Mouse (Mus musculus) thymus, postnatal 25 days (tissue): ENCODE data around the gene Dnajc3.

ENCODE experiments used
- DNase-seq: peaks from one replicate; pipeline ENCODE4 v3.0.0; 2022

Dnajc3 gene

DNA sequence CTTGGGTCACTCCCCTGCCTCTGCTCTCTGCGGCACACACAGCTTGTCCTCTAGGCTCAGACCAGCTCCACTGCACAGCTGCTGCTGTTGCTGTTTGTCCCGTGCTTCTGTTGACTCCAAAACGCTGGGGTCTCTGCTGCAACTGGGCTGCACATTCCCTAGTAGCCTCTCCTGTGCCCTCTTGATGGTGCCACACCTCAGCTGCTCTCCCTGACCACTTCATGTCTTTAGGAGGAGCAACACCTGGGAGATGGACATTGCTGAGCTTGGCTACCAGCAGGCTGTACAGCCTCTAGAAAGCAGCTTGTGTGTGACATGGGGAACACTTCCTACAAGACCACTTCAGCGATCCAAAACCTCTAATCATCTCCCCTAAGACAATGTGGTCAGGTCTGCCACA lies 46.4 kb downstream of the Dnajc3 start:
- DNase-seq, result no peak

DNA sequence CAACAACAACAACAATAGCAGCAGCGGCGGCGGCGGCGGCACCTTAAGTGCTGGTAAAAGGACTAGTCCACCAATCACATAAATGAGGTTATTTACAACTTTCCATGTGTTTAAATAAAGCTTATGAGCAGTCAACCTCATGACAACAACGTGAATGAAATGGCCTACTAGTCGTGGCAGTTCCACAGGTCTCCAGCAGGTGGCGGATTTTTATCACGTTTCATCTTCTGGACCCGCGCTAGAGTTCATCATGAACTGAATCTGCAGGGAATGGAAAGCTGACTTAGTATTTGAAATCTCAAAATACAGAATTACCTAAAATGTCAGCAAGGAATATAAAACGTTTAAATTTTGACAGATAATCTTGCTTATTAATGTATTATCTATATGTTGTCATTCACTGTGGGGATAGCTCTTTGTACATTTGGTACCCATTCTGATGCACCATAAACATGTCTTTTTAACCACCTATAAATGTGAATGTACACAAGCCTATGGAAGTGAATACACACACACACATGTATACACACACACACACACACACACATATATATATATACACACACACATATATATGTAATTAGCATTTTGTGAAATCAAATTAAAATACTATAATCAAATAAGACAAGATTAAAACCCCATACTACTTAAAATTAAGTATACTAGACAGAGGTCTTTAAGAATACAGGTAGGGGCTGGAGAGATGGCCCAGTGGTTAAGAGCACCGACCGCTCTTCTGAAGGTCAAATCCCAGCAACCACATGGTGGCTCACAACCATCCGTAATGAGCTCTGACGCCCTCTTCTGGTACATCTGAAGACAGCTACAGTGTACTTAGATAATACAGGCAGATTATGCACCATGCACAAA lies 49.1 kb downstream of the Dnajc3 start:
- peak; percentile 81 for DNase-seq

DNA sequence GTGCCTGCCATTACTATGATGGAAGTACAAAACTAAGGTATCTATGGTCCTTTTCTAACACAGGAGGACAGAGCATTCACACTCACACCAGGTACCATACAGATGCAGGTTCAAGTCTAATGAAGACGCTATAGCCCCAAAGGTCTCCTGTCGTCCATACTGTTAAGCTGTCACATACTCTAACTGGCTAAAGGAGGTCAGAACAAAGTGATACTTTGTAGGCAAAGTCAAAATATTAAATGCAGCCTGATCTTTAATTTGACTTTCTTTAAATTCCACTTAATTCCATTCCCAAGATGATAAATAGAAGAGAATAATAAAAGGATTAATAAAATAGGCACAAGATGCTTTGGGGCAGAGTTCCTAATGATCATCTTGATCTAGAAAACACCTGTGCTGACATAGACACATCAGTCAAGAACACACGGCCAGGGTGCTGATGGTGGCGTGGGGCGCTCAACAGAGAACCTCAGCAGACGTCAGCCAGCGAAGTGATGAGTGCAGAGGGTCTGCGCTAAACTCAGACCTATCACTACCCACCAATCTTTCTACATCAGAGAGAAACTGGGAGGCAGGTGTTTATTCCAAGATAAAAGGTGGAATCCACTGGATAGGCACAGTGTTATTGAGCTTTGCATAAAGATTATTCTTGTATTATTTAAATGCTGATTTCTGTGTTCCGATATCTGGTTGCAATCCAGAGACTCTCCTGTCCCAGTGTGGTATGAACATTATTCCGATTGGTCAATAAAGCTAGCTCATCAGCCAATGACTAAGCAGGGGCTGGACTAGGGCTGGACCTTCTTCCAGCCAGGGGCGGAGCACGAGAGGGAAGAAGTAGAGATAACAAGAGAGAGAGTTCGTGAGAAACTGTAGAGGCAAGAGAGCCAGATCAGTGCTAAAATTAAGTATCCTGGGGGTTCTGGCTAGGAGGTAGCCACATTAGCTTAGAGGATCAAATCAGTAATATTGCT lies 50.0 kb downstream of the Dnajc3 start:
- no peak for DNase-seq

DNA sequence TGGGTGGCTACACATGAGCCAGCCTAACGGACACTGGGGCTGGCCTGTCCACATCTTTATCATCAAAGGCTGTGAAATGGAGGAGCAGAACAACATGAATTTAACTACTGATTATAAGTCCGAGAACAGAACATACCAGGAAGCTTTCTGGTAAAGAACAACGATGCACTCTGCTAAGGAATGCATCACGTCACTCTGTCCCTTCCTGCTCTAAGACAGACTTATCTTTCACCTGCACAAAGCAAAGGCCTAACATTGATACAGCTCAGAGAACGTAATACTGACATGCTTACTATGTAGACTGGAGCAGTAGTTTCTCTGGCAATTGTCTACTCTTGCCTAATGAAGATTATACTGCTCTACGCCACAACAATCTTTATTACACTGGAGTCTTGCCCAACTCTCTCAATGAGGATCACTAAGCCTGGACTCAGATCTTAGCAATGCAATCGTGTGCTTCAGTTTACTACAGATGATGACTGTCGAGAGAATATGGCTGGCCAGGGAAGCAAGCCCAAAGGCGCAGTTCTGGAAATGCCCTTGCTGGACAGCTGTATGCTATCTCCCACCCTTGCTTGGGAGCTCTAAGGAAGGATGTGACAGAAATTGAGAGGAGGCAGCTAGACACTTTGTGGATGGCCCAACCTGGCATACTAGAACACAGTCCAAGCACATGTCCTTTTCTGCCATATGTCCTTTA lies 57.6 kb downstream of the Dnajc3 start:
- no peak for DNase-seq

DNA sequence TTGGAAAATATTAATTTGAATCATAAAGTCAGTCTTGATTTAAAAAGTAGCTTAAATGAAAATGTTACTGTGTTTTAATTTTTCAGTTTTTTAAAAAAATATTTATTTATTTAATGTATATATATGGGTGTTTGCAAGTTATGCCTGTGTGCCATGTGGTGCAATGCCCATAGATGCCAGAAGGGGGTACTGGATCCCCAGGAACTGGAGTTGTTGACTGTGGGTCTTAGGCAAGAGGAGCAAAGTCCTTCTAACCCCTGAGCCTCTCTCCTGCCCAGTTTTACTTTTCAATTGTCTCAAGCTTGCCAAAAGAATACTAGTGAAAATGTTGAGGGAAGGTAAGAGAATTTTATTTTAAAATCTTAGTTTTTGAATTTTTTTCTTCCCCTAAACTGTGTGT lies 65.5 kb downstream of the Dnajc3 start:
- DNase-seq, result peak; percentile 66

DNA sequence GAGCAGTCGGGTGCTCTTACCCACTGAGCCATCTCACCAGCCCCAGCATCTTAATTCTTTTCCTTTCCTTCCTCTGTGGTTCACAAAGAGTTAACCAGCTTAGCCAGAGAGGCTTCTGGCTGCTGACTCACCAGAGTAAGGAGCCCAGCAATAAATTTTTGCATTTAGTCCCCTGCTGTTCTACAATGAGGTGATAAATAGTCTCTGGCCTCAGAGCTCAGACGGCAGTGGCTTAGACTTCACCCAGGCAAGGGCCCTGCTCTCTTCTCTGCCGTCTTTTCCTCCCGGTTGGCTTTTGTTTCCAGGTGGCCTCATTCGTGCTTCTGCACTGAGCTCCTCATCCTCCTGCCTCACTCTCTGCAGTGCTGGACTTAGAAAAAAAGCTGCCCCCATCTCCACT lies 68.1 kb downstream of the Dnajc3 start:
- no peak for DNase-seq

DNA sequence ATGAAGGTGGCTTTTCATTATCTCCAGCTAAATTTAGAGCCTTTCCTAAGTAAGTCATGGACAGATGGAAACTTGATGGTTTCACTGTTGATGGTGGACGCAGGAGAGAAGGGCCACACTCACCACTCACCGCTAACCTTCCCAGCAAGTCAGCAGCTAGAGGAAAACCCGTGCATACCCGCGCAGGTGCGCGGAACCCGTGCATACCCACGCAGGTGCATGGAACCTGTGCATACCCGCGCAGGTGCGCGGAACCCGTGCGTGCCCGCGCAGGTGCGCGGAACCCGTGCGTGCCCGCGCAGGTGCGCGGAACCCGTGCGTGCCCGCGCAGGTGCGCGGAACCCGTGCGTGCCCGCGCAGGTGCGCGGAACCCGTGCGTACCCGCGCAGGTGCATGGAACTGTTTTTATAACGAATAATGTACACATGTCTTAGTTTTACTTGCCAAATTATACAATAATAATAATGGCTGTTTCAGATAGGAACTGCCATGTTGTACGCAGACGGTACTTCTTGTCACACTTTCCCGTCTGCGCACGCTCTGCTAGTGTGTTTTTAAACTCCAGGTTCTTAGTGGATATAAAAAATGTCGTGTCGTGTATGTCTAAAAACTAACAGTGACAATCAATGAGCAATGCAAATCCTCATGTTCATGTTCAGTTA lies 68.8 kb downstream of the Dnajc3 start:
- peak; percentile 29 for DNase-seq

DNA sequence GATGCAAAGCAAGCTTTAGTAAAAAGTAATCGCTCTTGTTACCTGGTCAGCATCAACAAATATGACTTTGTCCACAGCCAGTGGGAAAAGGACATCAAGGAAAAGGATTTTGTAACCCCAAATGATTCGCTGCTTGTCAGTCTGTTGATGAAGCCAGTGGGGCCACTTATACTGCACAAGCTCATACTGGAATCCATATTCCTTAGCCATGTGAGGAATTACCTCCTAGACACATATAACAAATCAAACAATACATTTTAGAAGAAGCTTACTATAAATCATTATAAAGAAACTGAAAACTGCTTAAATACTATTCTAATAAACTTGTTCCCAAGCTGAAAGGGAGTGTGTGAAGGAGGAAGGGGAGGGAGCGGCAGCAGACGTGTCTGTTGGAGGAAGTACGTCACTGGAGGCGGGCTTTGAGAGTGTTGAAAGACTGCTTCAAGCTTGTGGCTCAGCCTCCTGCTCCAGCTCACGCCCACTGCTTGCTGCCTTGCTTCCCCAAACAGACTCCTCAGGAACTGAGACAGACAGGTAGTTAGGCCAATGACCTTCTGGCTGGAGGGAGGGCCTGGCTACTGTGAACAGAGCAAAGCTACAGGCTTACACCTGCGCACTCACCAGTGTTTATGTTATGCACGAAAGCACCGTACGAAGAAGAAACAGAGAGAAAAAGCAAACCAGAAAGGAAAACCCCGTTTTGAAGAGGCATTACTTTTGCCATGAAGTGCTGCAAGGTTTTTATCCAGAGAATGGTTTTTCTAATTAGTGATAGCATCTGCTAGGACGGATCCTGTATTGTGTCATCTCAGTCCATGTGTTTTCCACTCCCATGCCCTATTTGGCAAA lies 69.6 kb downstream of the Dnajc3 start:
- DNase-seq, result peak; percentile 95

DNA sequence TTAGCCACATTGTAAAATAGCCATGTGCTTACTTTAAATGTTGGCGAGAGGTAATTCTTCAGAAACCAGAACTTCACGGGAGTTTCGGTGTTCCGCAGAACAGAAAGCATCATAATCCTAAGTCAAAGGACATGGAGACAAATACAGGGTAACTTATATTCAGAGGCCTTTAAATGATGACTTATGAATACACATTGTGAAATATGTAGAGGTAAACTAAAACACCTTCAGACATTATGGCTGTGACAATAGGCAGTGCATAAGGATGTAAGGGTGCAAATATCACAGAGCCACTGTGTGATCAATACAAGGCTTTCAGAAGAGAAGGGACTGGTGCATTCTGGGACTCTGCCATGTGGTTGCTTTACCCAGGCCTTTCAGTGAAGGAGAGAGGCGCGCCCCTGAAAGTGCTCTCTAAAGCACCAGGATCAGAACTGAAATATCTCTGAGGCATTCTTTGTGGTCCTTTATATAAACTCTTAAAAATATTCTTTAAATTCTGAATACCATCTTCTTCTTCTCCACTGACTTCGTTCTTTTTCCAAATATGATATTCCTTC lies 70.3 kb downstream of the Dnajc3 start:
- DNase-seq, result no peak

DNA sequence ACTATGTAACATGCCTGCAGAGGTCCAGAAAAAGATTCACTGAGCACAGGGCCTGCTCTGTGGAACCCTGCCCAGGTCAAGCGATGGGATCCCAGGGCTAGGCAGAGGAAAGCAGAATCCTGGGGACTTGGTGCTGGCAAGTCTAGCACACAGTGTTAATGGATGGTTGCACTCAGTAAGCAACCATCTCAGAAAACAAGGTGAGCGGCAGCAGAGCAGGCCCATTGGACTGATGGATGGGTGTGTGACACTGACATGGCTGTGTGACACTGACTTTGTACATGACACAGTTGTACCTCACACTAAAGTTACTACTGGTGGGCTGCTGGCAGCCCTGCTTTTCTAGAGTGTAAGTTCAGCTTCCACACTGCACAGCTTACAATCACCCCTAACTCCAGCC lies 71.8 kb downstream of the Dnajc3 start:
- no peak for DNase-seq

DNA sequence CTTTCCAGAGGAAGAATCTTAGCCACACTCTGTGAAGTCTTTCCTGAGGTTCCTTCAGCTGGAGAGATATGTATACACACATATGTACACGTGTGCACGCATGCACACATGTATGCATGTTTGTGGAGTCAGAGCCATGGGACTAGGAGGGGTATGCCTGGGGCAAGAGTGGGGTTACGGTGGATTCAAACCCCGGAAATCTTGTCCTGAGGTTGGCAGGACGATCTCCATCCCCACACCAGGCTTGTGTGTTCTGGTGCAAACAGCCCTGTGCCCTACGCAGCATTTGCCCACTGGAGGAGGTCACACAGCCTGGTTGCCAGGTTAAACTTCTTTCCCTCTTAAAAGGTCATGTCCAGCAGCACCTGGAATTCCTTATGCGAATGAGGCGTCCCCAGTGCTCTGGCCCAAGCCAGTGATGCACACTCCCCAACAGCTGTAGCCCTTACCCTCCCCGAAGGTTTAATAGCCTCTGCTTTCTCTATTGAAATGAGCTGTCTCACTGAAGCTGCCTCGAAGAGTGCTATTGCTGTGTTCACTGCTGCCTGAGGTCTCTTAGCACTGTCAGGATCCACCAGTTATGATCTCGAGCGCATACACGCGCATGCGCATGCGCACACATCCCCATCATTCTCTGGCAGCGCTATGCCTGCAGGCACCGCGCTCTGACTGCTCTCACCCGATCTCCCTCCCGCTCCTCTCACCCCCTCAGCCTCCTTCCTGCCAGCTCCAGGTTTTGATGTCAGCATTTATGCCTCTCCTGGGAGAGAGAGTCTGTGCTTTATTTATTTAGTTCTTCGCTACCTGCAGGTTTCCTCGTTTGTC lies 75.0 kb downstream of the Dnajc3 start:
- DNase-seq, result peak; percentile 48

DNA sequence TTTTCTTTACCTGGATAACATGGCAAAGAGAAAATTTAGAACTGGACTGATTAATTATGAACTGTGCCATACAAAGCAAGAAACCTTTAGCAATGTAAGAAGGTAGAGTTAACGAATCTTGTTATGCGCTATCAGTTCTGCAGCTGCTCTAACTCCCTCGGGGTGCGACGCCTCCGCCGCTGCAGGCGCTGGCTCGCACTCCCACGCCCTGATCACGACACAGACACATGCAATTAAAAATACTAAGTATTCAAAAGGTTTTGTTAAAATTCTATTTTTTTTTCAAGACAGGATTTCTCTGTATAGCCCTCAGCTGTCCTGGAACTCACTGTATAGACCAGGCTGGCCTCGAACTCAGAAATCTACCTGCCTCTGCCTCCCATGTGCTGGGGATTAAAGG lies 75.8 kb downstream of the Dnajc3 start:
- DNase-seq, result no peak

DNA sequence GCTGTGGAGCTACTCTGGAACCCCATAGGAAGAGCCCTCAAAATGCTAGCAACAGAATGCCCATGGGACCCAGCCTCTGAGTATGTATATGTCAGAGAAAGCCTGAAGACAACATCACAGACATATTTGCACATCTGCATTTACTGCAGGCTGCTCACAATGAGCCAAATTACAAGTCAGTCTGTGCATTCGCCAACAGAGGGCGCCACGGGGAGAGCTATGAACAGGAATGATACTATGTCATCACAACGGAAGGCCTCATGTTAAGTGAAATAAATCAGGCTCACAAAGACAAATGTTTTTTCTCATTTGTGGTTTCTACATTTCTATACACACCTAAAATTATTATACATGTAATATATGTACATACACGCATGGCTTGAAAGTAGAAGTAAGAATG lies 88.1 kb downstream of the Dnajc3 start:
- DNase-seq, result peak; percentile 41

DNA sequence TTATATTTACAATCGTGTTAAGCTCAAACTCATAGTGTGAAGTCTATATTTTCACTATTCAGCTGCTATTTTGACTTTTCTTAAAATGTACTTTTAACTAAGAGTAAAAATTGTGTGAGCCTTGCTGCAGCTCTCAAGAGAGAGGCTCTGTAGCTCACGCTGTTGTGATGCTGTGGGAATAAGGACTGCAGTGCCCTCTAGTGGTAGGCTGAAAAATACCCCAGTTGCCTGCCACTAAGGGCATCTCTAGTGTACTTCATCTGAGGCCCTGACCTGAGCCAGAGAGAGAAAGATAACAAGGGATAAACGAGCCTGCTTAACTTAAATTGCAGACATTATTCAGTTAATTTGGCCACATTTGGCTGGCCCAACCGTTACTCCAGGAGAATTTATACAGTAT lies 89.4 kb downstream of the Dnajc3 start:
- DNase-seq, result peak; percentile 77

DNA sequence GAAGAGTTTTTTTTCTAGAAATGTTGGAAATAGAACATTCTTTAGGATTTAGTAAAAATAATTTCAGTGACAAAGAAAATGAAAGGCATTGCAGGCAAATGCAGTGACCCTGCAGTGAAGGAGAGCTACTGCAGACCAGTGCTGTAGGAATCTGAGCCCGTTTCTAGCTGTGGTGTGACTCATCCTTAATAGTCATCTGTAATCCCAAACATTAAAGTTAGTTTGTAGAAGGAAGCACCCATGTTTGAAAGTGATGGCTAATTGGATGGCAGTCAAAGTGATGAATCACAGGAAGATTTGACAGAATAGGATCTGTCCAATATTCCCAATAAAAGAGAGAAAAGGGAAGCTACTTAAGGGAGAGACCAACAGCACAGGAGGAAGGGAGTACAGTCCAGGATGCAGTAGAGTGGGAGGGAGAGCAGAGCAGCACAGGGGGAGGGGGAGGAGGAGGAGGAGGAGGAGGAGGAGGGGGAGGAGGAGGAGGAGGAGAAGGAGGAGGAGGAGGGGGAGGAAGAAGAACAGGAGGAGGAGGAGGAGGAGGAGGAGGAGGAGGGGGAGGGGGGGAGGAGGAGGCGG lies 90.0 kb downstream of the Dnajc3 start:
- DNase-seq, result no peak
